26 mouse cellular contexts compared by ENCODE assay signal in genomic region chr12:80785005-80785404, GRCm38 (mm10). TPM values are rescaled to one million over a fixed set of nuclear protein-coding genes. Genes with fewer than 3 reads are reported as not detected.
A peak's percentile ranks its signal among the peaks of the same experiment; 100 is the strongest.
DNase-seq lines count a peak whose midpoint lies in the region; ATAC-seq lines count a peak whose summit lies in the region.
"Had no signal": no experiment of that assay in that cellular context is flagged by ENCODE, and none has a peak within 500 bp of the region (broad histone marks: within the 10 kb centered on the region; RNA-seq: fewer than 3 reads in every experiment).

No protein-coding gene starts in this region.

- no peaks in the 10 kb centered on the region for H3K36me3 ChIP-seq in macrophage (ENCODE audit: inconsistent target)
- H3K36me3 ChIP-seq: heart, embryonic 10.5 days; hindbrain, embryonic 12.5 days; limb, embryonic 12.5 days; neural tube, embryonic 12.5 days; stomach, embryonic 15.5 days had no signal

- no peak for ATAC-seq in activated CD4-positive, CD25-positive, alpha-beta regulatory T cell, adult 4 months
- ATAC-seq: forebrain, embryonic 14.5 days; lung, postnatal 0 days had no signal

- 12% methylated on average over 5 of the region's 5 CpGs for WGBS in macrophage (ENCODE audit: missing documents)

- DNase-seq in cerebellum, adult 9-10 months = peak; percentile 40
- no peak for DNase-seq in cerebellum, adult 11-12 months
- DNase-seq in lung, postnatal 4 days = peak; percentile 18 to 32
- no peak for DNase-seq in lung, postnatal 10 days
- DNase-seq in adrenal gland, postnatal 36 days = no peak
- no peak for DNase-seq in kidney, postnatal 14 days
- DNase-seq: cerebellum, adult 11 months; gastrocnemius, postnatal 25 days; kidney, adult 2 months; kidney, postnatal 36 days; spleen, adult 18-20 months; thymus, adult 18-20 months; thymus, postnatal 4 days had no signal

- H3K27ac ChIP-seq in macrophage = peak overlapping the region; percentile 25; the same call in 1 of the 2 replicates
- H3K27ac ChIP-seq: heart, embryonic 10.5 days; hindbrain, embryonic 12.5 days; limb, embryonic 12.5 days; neural tube, embryonic 12.5 days; stomach, embryonic 15.5 days had no signal

- no peaks in the 10 kb centered on the region for H3K79me2 ChIP-seq in macrophage (ENCODE audit: inconsistent target)

- H3K4me3 ChIP-seq in macrophage (ENCODE audit: inconsistent target) = no peak overlapping the region
- H3K4me3 ChIP-seq: erythroblast, embryonic 14.5 days; heart, embryonic 10.5 days; hindbrain, embryonic 12.5 days; limb, embryonic 12.5 days; neural tube, embryonic 12.5 days; stomach, embryonic 15.5 days had no signal

RNA-seq across cellular contexts. Expression of gene Susd6, which starts 5.3 kb away (rescaled TPM):
- 100 to 1,000 TPM in 21 of 26 experiments, 10 to 100 TPM in 5; 82.5 to 344 (median 177) TPM for total RNA-seq in macrophage (2018; cell fraction: chromatin; rRNA removed)
- 100 to 1,000 TPM in 25 of 26 experiments, 10 to 100 TPM in 1; 98.6 to 237 (median 169) TPM for total RNA-seq in macrophage (2018; cell fraction: cytosol; rRNA removed)
- 100 to 1,000 TPM; 137 to 428 (median 289) TPM for total RNA-seq in macrophage (2018; cell fraction: nucleus; rRNA removed)
- 67.3 to 91.5 TPM (median 72.0 TPM) in 3 replicates for polyA plus RNA-seq in macrophage (2018)
- 10 to 100 TPM; 53.9 to 59.4 TPM for total RNA-seq in adrenal gland, postnatal 36 days (2021)
- polyA plus RNA-seq in activated CD4-positive, CD25-positive, alpha-beta regulatory T cell, adult 4 months (2017; shearing (Covaris generic)) = 10 to 100 TPM; 21.8 to 29.4 TPM

RNA-seq across cellular contexts. Expression of gene Ccdc177, which starts 24.5 kb away (rescaled TPM):
- total RNA-seq in macrophage (2018; cell fraction: chromatin; rRNA removed) = not detected
- not detected for total RNA-seq in macrophage (2018; cell fraction: cytosol; rRNA removed)
- not detected for total RNA-seq in macrophage (2018; cell fraction: nucleus; rRNA removed)
- not detected in 3 replicates for polyA plus RNA-seq in macrophage (2018)
- total RNA-seq in adrenal gland, postnatal 36 days (2021) = not detected
- not detected for polyA plus RNA-seq in activated CD4-positive, CD25-positive, alpha-beta regulatory T cell, adult 4 months (2017; shearing (Covaris generic))
- total RNA-seq: adrenal gland, adult 18-20 months; gastrocnemius, postnatal 25 days had no signal
- polyA plus RNA-seq: erythroblast, embryonic 14.5 days; heart, postnatal 0 days; kidney, adult 2 months; liver, embryonic 16.5 days had no signal

Comparison
In these comparisons a context has a peak if more than half of its experiments do, and no peak if none do; other contexts are left out.
1. DNase-seq: peak in cerebellum, adult 9-10 months (single experiment) and lung, postnatal 4 days (2 of 2); none in cerebellum, adult 11-12 months (single experiment), lung, postnatal 10 days (single experiment), adrenal gland, postnatal 36 days (0 of 2) and kidney, postnatal 14 days (single experiment).